Mouse (Mus musculus) limb, embryonic 13.5 days (tissue): ENCODE results near the gene Adgrf2. TPM values are rescaled to one million over a fixed set of nuclear protein-coding genes. Genes with fewer than 3 reads are reported as not detected.

Source experiments
- ATAC-seq: fragments of 200-750 bp; cut with Nextera tagmentation; 2 replicates; pipeline ENCODE4 v1.8.0; 2017; ENCODE audit warnings: low read depth, moderate number of reproducible peaks, moderate TSS enrichment; ENCODE audit not compliant: low FRiP score
- H3K27ac ChIP-seq: fragments of 300-500 bp; sonication (generic); 2 replicates; pipeline ENCODE4 v1.5.1; 2015; ENCODE audit warnings: inconsistent platforms, mild to moderate bottlenecking, moderate library complexity
- H3K27me3 ChIP-seq: fragments of 300-500 bp; sonication (generic); 2 replicates; pipeline ENCODE4 v1.6.1; 2015; ENCODE audit warnings: mild to moderate bottlenecking, inconsistent platforms
- H3K36me3 ChIP-seq: fragments of 300-500 bp; sonication (generic); 2 replicates; pipeline ENCODE4 v1.6.1; 2015; ENCODE audit warnings: inconsistent platforms, mild to moderate bottlenecking, moderate library complexity
- H3K4me1 ChIP-seq: fragments of 300-500 bp; sonication (generic); 2 replicates; pipeline ENCODE4 v1.6.1; 2015; ENCODE audit warnings: inconsistent platforms
- H3K4me2 ChIP-seq: fragments of 300-500 bp; sonication (generic); replicated peaks from 2 replicates; pipeline ENCODE4 v1.6.1; 2015; ENCODE audit warnings: inconsistent platforms, mild to moderate bottlenecking, moderate library complexity
- H3K4me3 ChIP-seq: fragments of 300-500 bp; sonication (generic); 2 replicates; pipeline ENCODE4 v1.5.1; 2015; ENCODE audit warnings: moderate library complexity, mild to moderate bottlenecking, inconsistent platforms
- H3K9ac ChIP-seq: fragments of 300-500 bp; sonication (generic); 2 replicates; pipeline ENCODE4 v1.6.1; 2015; ENCODE audit warnings: mild to moderate bottlenecking, inconsistent platforms
- H3K9me3 ChIP-seq: fragments of 300-500 bp; sonication (generic); 2 replicates; pipeline ENCODE4 v1.6.1; 2016; ENCODE audit warnings: inconsistent platforms
- WGBS: fragments of 180-500 bp; shearing (Covaris S2); methylation state at CpG from one replicate; pipeline ENCODE4 v1.1.7; 2015; 5-methylcytosine and 5-hydroxymethylcytosine counted together
- polyA plus RNA-seq: library from polyadenylated mRNA; unstranded; fragments of >200 nt; fragmentation: Nextera tagmentation; extraction: Ambion mirVana; gene quantifications from 2 replicates; pipeline ENCODE4 v1.2.1, GENCODE M21; 2015

The Adgrf2 gene
- polyA plus RNA-seq, result 0.05 and 0.23 TPM in 2 replicates

- ATAC-seq, result no peak
- no peaks in the 10 kb centered on the region for H3K27me3 ChIP-seq
- no peak within 1 kb of the TSS for H3K4me2 ChIP-seq
- WGBS, result 38% methylated on average over 7 of the region's 7 CpGs
- H3K4me3 ChIP-seq, result no peak within 1 kb of the TSS
- no peak within 1 kb of the TSS for H3K9ac ChIP-seq
- H3K27ac ChIP-seq, result no peak within 1 kb of the TSS
- H3K36me3 ChIP-seq, result no peaks in the 10 kb centered on the region
- H3K4me1 ChIP-seq, result no peaks in the 10 kb centered on the region
- no peaks in the 10 kb centered on the region for H3K9me3 ChIP-seq
Observed at GRCm38 (mm10) chr17:42741801-42742217, at the start of gene Adgrf2. Adgrf2 (minus strand) TSS chr17:42742179.

- Histone ChIP-seq H3K9me3 (no peaks in the 10 kb centered on the region), H3K9ac (no peak overlapping the region), H3K4me2 (no peak overlapping the region), H3K27ac (no peak overlapping the region), H3K27me3 (no peaks in the 10 kb centered on the region), H3K36me3 (peaks cover 12% of the 10 kb centered on the region), H3K4me1 (no peaks in the 10 kb centered on the region), H3K4me3 (no peak overlapping the region)
- WGBS, result 98% methylated on average over 1 of the region's 1 CpGs
- no peak for ATAC-seq
Observed at GRCm38 (mm10) chr17:42790787-42791186, 48.8 kb upstream of the Adgrf2 start.

- WGBS, result 68% methylated on average over 2 of the region's 2 CpGs
- ATAC-seq, result no peak
Observed at GRCm38 (mm10) chr17:42789723-42790122, 47.7 kb upstream of the Adgrf2 start.

DNA sequence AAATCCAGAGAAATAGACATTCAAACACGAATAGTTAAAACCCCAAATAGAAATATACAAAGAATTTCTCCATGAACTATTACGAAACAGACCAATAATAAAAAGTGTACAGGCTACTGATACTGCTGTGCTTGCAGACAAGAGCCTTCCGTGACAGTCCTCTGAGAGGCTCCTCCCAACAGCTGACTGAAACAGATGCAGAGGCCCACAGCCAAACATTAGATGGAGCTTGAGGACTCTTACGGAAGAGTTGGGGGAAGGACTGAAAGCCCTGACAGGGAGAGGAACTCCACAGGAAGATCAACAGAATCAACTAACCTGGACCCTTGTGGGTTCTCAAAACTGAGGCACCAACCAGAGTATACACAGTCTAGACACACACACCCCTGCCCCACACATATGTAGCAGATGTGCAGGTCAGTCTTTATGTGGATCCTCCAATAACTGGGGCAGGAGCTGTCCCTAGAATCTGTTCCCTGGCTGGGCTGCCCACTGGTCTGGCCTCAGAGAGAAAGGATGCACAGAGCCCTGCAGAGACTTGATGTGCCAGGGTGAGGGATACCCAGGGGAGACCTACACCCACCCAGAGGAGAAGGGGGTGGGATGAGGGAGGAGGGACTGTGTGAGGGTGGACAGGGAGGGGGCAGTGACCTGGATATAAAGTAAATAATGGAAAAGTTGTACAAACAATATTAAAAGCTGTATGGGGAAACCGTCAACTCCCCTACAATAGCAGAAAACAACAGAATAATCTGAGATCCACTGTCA is 46.9 kb upstream of the Adgrf2 start:
- no peak for ATAC-seq
- Histone ChIP-seq H3K9me3 (no peaks in the 10 kb centered on the region), H3K4me2 (no peak overlapping the region), H3K27ac (no peak overlapping the region), H3K4me3 (no peak overlapping the region), H3K36me3 (peaks cover 7% of the 10 kb centered on the region), H3K27me3 (no peaks in the 10 kb centered on the region), H3K4me1 (no peaks in the 10 kb centered on the region), H3K9ac (no peak overlapping the region)
- 89% methylated on average over 5 of the region's 5 CpGs for WGBS

More at GRCm38 (mm10) chr17:42789723-42790122, 47.7 kb upstream of the Adgrf2 start:
- Histone ChIP-seq H3K36me3 (peaks cover 12% of the 10 kb centered on the region), H3K4me1 (no peaks in the 10 kb centered on the region), H3K27me3 (no peaks in the 10 kb centered on the region), H3K9me3 (no peaks in the 10 kb centered on the region), H3K4me2 (no peak overlapping the region), H3K27ac (no peak overlapping the region), H3K9ac (no peak overlapping the region), H3K4me3 (no peak overlapping the region)

DNA sequence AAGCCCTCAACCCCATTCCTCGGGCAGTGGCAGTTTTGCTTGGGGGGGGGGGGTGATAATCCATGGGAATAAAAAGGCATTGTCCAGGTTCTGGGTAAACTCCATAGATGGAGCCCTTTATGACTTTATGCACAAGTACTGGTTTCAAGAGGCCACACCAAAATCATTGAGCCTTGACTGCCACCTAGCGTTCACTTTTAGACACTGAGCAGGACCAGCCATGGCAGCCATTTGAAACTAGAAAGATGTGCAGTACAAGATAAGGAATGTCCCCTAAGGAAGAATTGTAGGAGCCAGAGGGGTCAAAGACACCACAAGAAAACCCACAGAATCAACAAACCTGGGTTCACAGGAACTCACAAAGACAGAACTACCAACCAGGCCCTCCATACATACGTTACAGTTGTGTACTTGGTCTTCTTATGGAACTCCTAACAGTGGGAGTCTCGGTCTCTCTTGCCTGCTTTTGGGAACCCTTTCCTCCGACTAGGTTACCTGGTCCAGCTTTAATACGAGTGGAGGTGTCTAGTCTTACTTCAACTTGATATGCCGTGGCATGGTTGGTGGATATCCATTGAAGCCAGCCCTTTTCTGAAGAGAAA is 40.3 kb upstream of the Adgrf2 start:
- H3K4me3 ChIP-seq, result no peak overlapping the region
- H3K9me3 ChIP-seq, result no peaks in the 10 kb centered on the region
- no peak overlapping the region for H3K9ac ChIP-seq
- H3K27me3 ChIP-seq, result no peaks in the 10 kb centered on the region
- no peak overlapping the region for H3K4me2 ChIP-seq
- no peaks in the 10 kb centered on the region for H3K4me1 ChIP-seq
- H3K36me3 ChIP-seq, result no peaks in the 10 kb centered on the region
- ATAC-seq, result peak; percentile 78
- 55% methylated on average over 7 of the region's 7 CpGs for WGBS
- H3K27ac ChIP-seq, result no peak overlapping the region

- no peak for ATAC-seq
- no peak overlapping the region for H3K27ac ChIP-seq
- 37% methylated on average over 2 of the region's 2 CpGs for WGBS
- H3K36me3 ChIP-seq, result no peaks in the 10 kb centered on the region
- no peaks in the 10 kb centered on the region for H3K27me3 ChIP-seq
- H3K9me3 ChIP-seq, result no peaks in the 10 kb centered on the region
- H3K4me2 ChIP-seq, result no peak overlapping the region
- H3K4me1 ChIP-seq, result no peaks in the 10 kb centered on the region
- H3K4me3 ChIP-seq, result no peak overlapping the region
- no peak overlapping the region for H3K9ac ChIP-seq
Observed at GRCm38 (mm10) chr17:42753791-42754190, 11.8 kb upstream of the Adgrf2 start.

GRCm38 (mm10) chr17:42752173-42752572 is 10.2 kb upstream of the Adgrf2 start:
- H3K9ac ChIP-seq, result no peak overlapping the region
- H3K4me2 ChIP-seq, result no peak overlapping the region
- no peaks in the 10 kb centered on the region for H3K4me1 ChIP-seq
- no peak for ATAC-seq
- H3K27me3 ChIP-seq, result no peaks in the 10 kb centered on the region
- WGBS, result 90% methylated on average over 2 of the region's 2 CpGs
- H3K9me3 ChIP-seq, result no peaks in the 10 kb centered on the region
- no peak overlapping the region for H3K4me3 ChIP-seq
- H3K36me3 ChIP-seq, result no peaks in the 10 kb centered on the region
- H3K27ac ChIP-seq, result no peak overlapping the region

DNA sequence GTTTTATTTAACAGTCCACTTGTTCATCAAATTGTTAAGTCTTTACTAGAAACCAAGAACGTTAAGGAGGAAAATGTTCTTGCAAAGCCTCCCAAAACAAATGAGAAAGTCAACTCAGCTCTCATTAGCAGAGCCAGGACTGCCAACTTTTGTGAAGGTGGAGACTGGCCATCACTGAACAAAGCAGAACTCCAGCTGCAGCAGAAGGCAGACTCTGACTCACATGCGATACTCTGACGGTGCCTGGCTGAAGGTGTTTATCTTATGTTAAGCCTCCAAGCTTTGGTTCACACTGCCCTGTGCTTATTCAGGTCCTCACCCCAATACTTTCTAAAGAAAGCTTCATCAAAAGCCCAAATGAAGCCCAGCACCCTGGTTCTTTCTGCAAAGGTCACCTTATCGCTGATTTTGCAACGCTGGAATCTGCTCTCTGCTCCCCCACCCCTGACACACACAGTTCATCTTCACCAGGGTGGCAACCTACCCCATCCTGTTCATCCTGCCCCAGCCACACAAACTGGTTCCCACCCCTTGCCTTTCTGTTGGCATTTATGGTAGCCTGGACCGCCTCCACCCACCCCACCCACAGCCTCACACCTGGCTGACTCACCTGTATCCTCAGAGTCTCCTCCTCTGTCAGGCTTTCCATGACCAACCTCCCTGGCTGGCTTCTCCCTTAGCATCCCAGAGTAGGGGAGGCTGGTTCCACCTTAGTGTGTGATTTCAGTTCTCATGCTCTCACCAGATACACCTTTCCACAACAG is 3.9 kb upstream of the Adgrf2 start:
- no peak overlapping the region for H3K4me3 ChIP-seq
- H3K4me1 ChIP-seq, result no peaks in the 10 kb centered on the region
- H3K27me3 ChIP-seq, result no peaks in the 10 kb centered on the region
- no peak overlapping the region for H3K9ac ChIP-seq
- H3K4me2 ChIP-seq, result no peak overlapping the region
- ATAC-seq, result no peak
- no peaks in the 10 kb centered on the region for H3K36me3 ChIP-seq
- no peaks in the 10 kb centered on the region for H3K9me3 ChIP-seq
- WGBS, result 66% methylated on average over 6 of the region's 6 CpGs
- H3K27ac ChIP-seq, result no peak overlapping the region

- Histone ChIP-seq H3K9me3 (no peaks in the 10 kb centered on the region), H3K36me3 (no peaks in the 10 kb centered on the region), H3K4me1 (no peaks in the 10 kb centered on the region), H3K4me3 (no peak overlapping the region), H3K27ac (no peak overlapping the region), H3K27me3 (no peaks in the 10 kb centered on the region), H3K4me2 (no peak overlapping the region), H3K9ac (no peak overlapping the region)
- no peak for ATAC-seq
- WGBS, result 83% methylated on average over 3 of the region's 3 CpGs
Observed at GRCm38 (mm10) chr17:42742823-42743222, 844 bp upstream of the Adgrf2 start.

DNA sequence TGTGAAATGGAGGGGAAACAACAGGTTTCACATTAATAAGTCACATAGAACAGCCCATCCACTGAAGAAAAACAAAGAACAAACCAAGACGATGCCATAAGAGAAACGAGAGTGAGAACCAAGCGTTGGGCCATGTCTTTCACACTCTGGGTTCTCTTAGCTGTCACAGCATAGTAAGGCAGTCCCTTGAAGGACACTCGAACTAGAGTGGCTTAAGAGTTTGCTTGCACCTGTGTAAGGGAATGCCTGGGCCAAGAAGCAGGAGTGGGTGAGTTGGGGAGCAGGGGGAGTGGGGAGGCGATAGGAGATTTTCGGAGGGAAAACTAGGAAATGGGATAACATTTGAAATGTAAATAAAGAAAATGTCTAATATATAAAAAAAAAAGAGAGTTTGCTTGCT is 3.2 kb downstream of the Adgrf2 start:
- H3K4me3 ChIP-seq, result no peak overlapping the region
- WGBS, result 81% methylated on average over 6 of the region's 6 CpGs
- no peaks in the 10 kb centered on the region for H3K36me3 ChIP-seq
- H3K4me2 ChIP-seq, result no peak overlapping the region
- no peak overlapping the region for H3K27ac ChIP-seq
- no peaks in the 10 kb centered on the region for H3K4me1 ChIP-seq
- H3K9me3 ChIP-seq, result no peaks in the 10 kb centered on the region
- H3K27me3 ChIP-seq, result no peaks in the 10 kb centered on the region
- ATAC-seq, result no peak
- no peak overlapping the region for H3K9ac ChIP-seq

DNA sequence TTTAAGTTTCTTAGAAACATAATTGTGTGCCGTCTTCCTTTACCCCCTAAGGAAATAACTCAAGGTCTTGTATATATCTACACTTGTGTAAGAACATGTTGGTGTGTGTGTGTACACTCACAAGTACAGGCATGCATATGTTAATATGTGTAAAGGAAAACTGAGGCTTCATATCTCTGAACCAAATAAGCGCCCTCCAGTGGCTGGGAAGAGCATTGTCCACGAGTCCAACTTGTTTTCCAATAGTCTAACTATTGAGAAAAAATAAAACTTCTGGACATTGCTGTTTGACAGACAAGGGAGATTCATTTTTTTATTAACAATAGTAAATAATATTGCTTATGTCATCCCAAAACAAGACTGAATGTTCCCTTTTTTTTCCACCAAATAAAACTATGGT is 24.8 kb downstream of the Adgrf2 start:
- ATAC-seq, result no peak
- H3K27ac ChIP-seq, result no peak overlapping the region
- 57% methylated on average over 3 of the region's 3 CpGs for WGBS

GRCm38 (mm10) chr17:42714991-42715390 is 27.0 kb downstream of the Adgrf2 start:
- no peak for ATAC-seq
- H3K4me3 ChIP-seq, result no peak overlapping the region
- 94% methylated on average over 7 of the region's 7 CpGs for WGBS

More for the DNA sequence above, 24.8 kb downstream of the Adgrf2 start:
- no peak overlapping the region for H3K4me3 ChIP-seq
- no peaks in the 10 kb centered on the region for H3K27me3 ChIP-seq
- H3K4me2 ChIP-seq, result no peak overlapping the region
- H3K4me1 ChIP-seq, result no peaks in the 10 kb centered on the region
- H3K9me3 ChIP-seq, result no peaks in the 10 kb centered on the region
- no peak overlapping the region for H3K9ac ChIP-seq
- no peaks in the 10 kb centered on the region for H3K36me3 ChIP-seq

More at GRCm38 (mm10) chr17:42714991-42715390, 27.0 kb downstream of the Adgrf2 start:
- Histone ChIP-seq H3K36me3 (no peaks in the 10 kb centered on the region), H3K4me1 (no peaks in the 10 kb centered on the region), H3K9ac (no peak overlapping the region), H3K27ac (no peak overlapping the region), H3K27me3 (no peaks in the 10 kb centered on the region), H3K4me2 (no peak overlapping the region), H3K9me3 (no peaks in the 10 kb centered on the region)
